Mouse (Mus musculus): Measurements from ENCODE around the gene Gm42669. TPM values are rescaled to one million over a fixed set of nuclear protein-coding genes. Genes with fewer than 3 reads are reported as not detected.

Gene Gm42669
- polyA plus RNA-seq, 1 experiment from 2014 or later = 0.08 TPM

DNA sequence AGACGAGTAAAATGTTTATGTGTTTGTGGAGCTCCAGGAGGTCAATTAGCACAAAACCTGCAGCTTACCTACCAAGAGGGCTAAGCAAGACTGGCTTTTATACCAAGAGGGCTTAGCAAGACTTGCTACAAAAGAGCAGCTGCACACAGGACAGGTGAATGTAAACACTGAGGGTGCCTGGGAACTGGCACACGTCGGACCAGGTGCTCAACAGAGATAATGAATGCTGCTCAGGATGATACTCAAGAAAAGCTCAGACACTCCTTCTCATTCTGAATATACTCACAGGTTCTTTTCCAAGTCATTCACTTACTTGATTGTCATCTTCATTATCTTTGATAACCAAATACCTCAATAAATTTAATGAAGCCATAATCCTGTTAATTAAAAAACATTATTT lies 49.5 kb downstream of the Gm42669 start:
- peaks cover 24% of the 10 kb centered on the region for H3K36me3 ChIP-seq (ENCODE audit: control insufficient read depth, insufficient read depth)
- H3K27me3 ChIP-seq (replicated peaks; ENCODE audit: control insufficient read depth, insufficient read depth, low read length) = no peaks in the 10 kb centered on the region
- no peaks in the 10 kb centered on the region for H3K9me3 ChIP-seq (ENCODE audit: control insufficient read depth)
- no peak for TF ChIP-seq CTCF (IDR thresholded peaks at IDR 0.05; ENCODE audit: low read depth)
- H3K4me2 ChIP-seq (replicated peaks; ENCODE audit: low read depth) = no peak overlapping the region
- ATAC-seq = no peak
- H3K9ac ChIP-seq (ENCODE audit: low read depth, low read length) = no peak overlapping the region
- H3K4me3 ChIP-seq (ENCODE audit: low read depth, low read length) = no peak overlapping the region
- no peaks in the 10 kb centered on the region for H3K4me1 ChIP-seq (replicated peaks; ENCODE audit: control insufficient read depth, insufficient read depth, low read length)
- no peak overlapping the region for H3K27ac ChIP-seq (ENCODE audit: low read depth, low read length)
- WGBS = 59% methylated on average over 3 of the region's 3 CpGs

DNA sequence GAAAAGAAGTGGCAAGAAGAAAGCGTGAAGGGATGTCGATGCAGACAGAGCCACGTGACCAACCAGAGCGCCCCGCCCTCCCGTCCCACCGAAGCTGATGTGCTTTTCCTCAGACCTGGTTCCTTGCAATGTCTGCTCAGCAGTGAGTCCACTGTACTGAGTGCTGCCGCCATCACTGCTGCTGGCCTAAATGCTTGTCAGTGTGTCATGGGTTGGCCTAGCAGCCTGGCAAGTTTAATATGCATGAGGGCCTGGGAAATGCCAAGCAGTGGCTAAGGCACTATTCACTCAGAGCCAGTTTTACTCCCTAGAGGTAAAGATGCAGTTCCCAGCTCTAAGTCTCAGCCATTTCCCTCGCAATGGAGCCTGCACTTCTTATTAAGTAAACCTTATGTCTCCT lies 61.7 kb downstream of the Gm42669 start:
- no peak for TF ChIP-seq CTCF (IDR thresholded peaks at IDR 0.05; ENCODE audit: low read depth)
- ATAC-seq = no peak
- no peaks in the 10 kb centered on the region for H3K9me3 ChIP-seq (ENCODE audit: control insufficient read depth)
- whole genome bisulfite sequencing = 92% methylated on average over 9 of the region's 9 CpGs
- no peak overlapping the region for H3K4me2 ChIP-seq (replicated peaks; ENCODE audit: low read depth)
- H3K9ac ChIP-seq (ENCODE audit: low read depth, low read length) = no peak overlapping the region
- H3K4me1 ChIP-seq (replicated peaks; ENCODE audit: control insufficient read depth, insufficient read depth, low read length) = no peaks in the 10 kb centered on the region
- H3K27ac ChIP-seq (ENCODE audit: low read depth, low read length) = no peak overlapping the region
- peaks cover 31% of the 10 kb centered on the region; the same call in 1 of the 2 replicates for H3K36me3 ChIP-seq (ENCODE audit: control insufficient read depth, insufficient read depth)
- no peaks in the 10 kb centered on the region for H3K27me3 ChIP-seq (replicated peaks; ENCODE audit: control insufficient read depth, insufficient read depth, low read length)
- H3K4me3 ChIP-seq (ENCODE audit: low read depth, low read length) = no peak overlapping the region

DNA sequence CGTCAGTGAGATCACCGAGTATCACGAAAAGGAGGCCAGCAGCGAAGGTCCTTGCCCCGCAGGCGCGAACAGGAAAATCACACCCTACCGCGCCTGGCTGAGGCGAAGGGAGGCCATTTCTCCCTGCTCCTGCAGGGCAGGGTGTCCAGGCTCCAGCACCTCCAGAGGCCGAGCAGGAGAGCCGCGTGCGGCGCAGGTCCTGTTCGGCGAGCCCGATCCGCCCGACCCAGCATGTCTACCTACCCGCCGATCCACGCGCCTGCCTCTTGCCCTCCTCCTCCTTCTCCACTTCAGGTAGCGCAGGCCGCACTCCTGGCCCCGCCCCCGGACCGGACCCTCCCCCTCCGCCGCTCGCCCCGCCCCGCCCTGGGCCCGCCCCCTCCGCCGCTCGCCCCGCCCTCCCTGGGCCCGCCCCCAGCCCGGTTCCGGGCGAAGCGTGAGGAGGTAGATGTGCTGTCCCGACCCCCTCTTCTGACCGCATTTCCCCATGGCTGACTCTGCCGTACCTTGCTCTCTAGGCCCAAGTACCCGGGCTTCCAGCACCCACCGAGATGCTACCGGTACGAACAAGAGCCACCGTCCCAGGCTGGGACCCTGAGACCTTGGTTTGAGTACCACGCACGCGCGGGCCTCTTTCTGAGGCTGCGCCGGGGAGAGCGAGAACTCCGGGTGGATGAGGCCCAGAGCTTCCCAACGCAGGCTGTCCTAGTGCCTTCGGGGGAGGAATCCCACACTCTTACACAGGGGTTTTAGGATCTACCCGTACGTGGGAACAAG lies 90.1 kb downstream of the Gm42669 start, which contains the start of the genes Rpap2 and Glmn:
Rpap2 (plus strand) TSS at position 73 of the 777 bp plus-strand sequence.
Glmn (minus strand) TSS at position 588 of the 777 bp plus-strand sequence.
- H3K27ac ChIP-seq (ENCODE audit: low read depth, low read length) = peak within 1 kb of the TSS; percentile 51
- ATAC-seq = peak; percentile 98
- H3K9me3 ChIP-seq (ENCODE audit: control insufficient read depth) = no peaks in the 10 kb centered on the region
- H3K4me1 ChIP-seq (replicated peaks; ENCODE audit: control insufficient read depth, insufficient read depth, low read length) = no peaks in the 10 kb centered on the region
- no peaks in the 10 kb centered on the region for H3K27me3 ChIP-seq (replicated peaks; ENCODE audit: control insufficient read depth, insufficient read depth, low read length)
- peak within 1 kb of the TSS; percentile 64 for H3K4me2 ChIP-seq (replicated peaks; ENCODE audit: low read depth)
- H3K36me3 ChIP-seq (ENCODE audit: control insufficient read depth, insufficient read depth) = peaks cover 13% of the 10 kb centered on the region
- peak within 1 kb of the TSS; percentile 75 for H3K4me3 ChIP-seq (ENCODE audit: low read depth, low read length)
- TF ChIP-seq CTCF (IDR thresholded peaks at IDR 0.05; ENCODE audit: low read depth) = no peak
- WGBS = 3% methylated on average over 46 of the region's 64 CpGs
- H3K9ac ChIP-seq (ENCODE audit: low read depth, low read length) = peak within 1 kb of the TSS; percentile 66

- Histone ChIP-seq H3K27ac (ENCODE audit: low read depth, low read length) (no peak overlapping the region), H3K4me2 (replicated peaks; ENCODE audit: low read depth) (peak overlapping the region; percentile 64), H3K9me3 (ENCODE audit: control insufficient read depth) (no peaks in the 10 kb centered on the region), H3K27me3 (replicated peaks; ENCODE audit: control insufficient read depth, insufficient read depth, low read length) (no peaks in the 10 kb centered on the region), H3K9ac (ENCODE audit: low read depth, low read length) (no peak overlapping the region), H3K4me3 (ENCODE audit: low read depth, low read length) (peak overlapping the region; percentile 75; the same call in 1 of the 2 replicates), H3K4me1 (replicated peaks; ENCODE audit: control insufficient read depth, insufficient read depth, low read length) (no peaks in the 10 kb centered on the region), H3K36me3 (ENCODE audit: control insufficient read depth, insufficient read depth) (peaks cover 21% of the 10 kb centered on the region)
- WGBS = 25% methylated on average over 4 of the region's 4 CpGs
- ATAC-seq = no peak
- TF ChIP-seq CTCF (IDR thresholded peaks at IDR 0.05; ENCODE audit: low read depth) = no peak
These were observed 91.0 kb downstream of the Gm42669 start for GRCm38 (mm10) chr5:107598380-107598779.

DNA sequence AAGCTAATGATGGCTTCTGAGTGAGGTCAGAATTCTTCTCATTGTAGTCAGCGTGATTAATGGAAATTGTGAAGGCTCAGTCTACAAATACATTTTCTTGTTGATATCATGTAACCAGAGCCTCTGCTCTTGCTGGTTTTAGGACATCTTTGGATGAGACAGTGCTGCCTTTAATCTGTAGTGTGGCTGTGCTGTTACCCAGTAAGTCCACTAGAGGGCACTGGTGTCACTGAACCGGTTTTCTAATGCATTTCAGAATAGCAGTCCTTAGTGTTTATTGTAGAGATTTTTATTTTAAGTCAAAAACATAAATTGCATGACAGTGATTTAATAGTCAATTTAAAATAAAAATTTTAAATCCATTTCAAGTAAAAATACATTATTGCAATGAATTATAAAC lies 103.8 kb downstream of the Gm42669 start:
- H3K36me3 ChIP-seq (ENCODE audit: control insufficient read depth, insufficient read depth) = peaks cover 22% of the 10 kb centered on the region
- peak; percentile 93 for TF ChIP-seq CTCF (IDR thresholded peaks at IDR 0.05; ENCODE audit: low read depth)
- H3K9me3 ChIP-seq (ENCODE audit: control insufficient read depth) = no peaks in the 10 kb centered on the region
- 2% methylated on average over 2 of the region's 2 CpGs for WGBS
- H3K4me1 ChIP-seq (replicated peaks; ENCODE audit: control insufficient read depth, insufficient read depth, low read length) = no peaks in the 10 kb centered on the region
- H3K4me2 ChIP-seq (replicated peaks; ENCODE audit: low read depth) = no peak overlapping the region
- H3K27me3 ChIP-seq (replicated peaks; ENCODE audit: control insufficient read depth, insufficient read depth, low read length) = no peaks in the 10 kb centered on the region
- no peak overlapping the region for H3K9ac ChIP-seq (ENCODE audit: low read depth, low read length)
- H3K27ac ChIP-seq (ENCODE audit: low read depth, low read length) = no peak overlapping the region
- no peak for ATAC-seq
- H3K4me3 ChIP-seq (ENCODE audit: low read depth, low read length) = no peak overlapping the region

DNA sequence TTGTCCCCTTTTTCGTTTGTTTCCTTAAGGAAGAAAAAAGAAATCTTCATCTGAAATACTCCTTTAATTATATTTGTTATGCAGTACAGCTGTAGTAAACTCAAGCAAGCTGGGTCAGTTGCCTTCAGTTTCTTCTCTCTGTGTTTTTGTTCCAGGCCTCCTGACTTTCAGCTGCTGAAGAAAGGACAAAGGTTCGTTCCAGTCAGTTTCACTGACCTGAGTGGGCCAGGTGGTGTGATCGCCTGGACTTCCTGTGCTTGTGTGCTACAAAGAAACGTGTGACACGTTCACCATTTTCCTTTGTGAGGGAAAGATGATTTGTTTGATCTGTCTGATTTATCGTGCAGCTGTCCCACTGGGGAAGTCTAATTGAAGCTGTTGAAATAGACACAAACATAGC lies 110.6 kb downstream of the Gm42669 start:
- TF ChIP-seq CTCF (IDR thresholded peaks at IDR 0.05; ENCODE audit: low read depth) = no peak
- Histone ChIP-seq H3K27ac (ENCODE audit: low read depth, low read length) (no peak overlapping the region), H3K9me3 (ENCODE audit: control insufficient read depth) (no peaks in the 10 kb centered on the region), H3K4me2 (replicated peaks; ENCODE audit: low read depth) (no peak overlapping the region), H3K9ac (ENCODE audit: low read depth, low read length) (no peak overlapping the region), H3K36me3 (ENCODE audit: control insufficient read depth, insufficient read depth) (peaks cover 42% of the 10 kb centered on the region), H3K4me1 (replicated peaks; ENCODE audit: control insufficient read depth, insufficient read depth, low read length) (no peaks in the 10 kb centered on the region), H3K27me3 (replicated peaks; ENCODE audit: control insufficient read depth, insufficient read depth, low read length) (no peaks in the 10 kb centered on the region), H3K4me3 (ENCODE audit: low read depth, low read length) (no peak overlapping the region)
- WGBS = 63% methylated on average over 6 of the region's 6 CpGs
- ATAC-seq = no peak
